Mouse (Mus musculus) mouse embryonic stem cell (cell line): Measurements from ENCODE around the gene Tmem182.

Source experiments
- in situ Hi-C, 2 experiments: fragments of 300-500 bp; cut with MboI; formaldehyde crosslinking; loops; 1 replicate in 1 of 2; 3 replicates in 1 of 2; pipeline ENCODE4 v1.14.3; 2019 to 2020; ENCODE audit warnings: low sequenced_read_pairs in 2 of 2, low pct_unique_long_range_greater_than_20kb in 1 of 2, mixed read lengths in 1 of 2; ENCODE audit not compliant: unreplicated experiment in 1 of 2

Tmem182 gene

DNA sequence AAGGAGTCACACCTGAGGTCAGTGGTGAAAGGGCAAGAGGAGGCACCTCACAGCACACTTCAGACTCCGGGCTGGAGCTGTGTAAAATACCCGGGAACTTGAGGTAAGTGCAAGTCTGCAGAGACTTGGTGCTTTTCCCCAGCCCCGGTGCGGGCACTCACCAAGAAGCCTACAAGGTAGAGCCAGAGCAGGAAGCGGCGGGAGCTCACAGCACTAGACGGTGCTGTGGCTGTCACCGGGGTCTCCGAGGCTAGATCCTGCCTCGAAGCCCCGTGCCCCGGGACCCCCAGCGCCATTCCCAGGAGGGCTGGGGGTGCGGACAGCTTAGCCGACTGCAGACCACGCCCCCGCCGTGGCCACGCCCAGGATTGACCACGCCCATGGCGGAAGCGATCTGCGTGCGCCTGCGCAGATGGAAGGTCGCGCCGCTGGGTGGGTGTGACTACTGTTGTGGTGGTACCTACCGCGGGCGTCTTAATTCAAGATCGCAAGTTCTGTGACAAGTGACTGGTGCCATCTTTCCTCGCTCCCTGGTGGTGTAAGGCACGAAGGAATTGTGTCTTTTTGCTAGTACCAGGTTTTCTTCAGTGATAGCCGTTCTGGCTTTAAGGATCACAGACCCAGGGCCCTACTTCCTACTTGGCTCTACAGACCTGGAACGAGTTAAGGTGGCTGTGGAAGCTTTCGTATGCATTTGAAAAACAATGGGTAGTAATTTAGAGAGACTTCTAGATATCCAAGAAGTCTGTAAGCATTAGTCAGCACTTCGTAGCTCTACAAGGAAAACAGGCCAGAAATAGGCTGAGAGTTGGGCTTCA, 14.9 kb upstream of the Tmem182 start, which contains the start of gene Mfsd9:
Gene Mfsd9 (minus strand): TSS at position 364 of the 818 bp plus-strand sequence.
- in situ Hi-C loops, result no loop called here

DNA sequence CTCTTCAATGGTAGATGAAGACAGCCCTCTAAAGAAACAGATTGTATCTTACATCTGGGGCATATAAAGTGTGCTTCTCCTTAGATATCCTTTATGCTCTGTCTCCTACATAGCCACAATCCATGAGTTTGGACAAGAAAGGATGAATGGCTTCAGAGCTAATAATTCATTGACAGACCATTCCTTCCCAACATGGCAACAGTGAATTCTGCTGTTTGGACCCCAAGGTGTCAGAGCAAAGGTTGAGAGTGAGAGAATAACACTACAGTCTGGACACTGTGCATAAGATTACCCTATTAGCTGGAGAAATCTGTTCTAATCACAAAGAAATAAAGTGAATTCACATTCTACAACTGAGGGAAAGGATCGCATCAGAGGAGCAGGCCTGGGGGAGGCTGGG, 9.9 kb upstream of the Tmem182 start:
- in situ Hi-C loops, result no loop called here

DNA sequence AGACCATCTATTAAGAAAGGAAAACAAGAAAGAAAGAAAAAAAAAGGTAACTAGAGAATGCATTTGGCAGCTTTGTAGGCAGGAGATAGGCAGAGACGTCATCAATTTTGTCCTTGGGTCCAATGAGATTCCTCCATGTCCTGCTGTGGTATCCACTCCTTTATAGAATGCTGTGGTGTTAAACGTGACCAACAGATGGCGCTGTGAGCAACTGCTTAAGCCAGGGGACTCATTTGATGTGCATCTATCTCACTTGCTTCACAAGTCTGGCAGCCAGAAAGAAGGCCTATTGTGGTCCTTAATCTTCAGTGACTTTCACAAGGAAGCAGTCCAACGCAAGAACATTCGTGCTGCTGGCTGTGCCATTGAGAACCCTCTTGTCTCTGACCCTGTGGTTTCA, 8.1 kb upstream of the Tmem182 start:
- in situ Hi-C loops, result no loop called here

DNA sequence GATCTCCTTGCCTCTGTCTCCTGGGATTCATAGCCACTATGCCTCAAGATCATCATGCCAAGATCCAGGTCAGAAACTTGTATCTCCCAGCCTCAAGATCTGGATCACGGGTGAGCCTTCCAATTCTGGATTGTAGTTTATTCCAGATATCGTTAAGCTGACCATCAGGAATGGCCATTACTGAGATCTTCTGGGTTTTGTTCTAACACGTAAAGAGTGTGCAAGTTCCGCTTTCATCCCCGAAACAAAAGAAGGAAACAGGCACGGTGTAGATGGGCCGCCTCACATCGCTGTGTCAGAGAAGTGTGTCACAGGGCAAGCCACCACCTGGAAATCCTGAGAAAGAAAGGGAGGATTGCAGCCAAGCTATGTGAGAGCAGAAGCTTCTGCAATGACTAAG, 6.3 kb upstream of the Tmem182 start:
- in situ Hi-C loops, result no loop called here

DNA sequence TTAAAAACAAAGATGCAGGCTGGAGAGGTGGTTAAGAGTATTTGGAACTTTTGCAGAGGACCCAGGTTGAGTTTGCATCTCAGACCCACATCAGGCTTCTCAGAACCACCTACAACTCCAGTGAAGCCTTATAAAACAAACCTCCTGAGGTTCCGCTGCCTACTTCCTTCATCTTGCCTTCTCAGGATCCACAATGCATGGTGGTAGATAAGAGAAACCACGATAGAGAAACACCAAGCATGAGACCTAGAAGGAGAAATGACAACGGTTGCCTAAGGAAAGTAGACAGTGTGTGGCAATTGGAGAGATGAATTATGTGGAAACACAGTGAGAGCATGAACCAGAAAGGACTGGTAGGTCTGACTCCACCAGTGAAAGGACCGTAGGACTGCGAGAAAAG, 4.5 kb upstream of the Tmem182 start:
- in situ Hi-C loops, result no loop called here

DNA sequence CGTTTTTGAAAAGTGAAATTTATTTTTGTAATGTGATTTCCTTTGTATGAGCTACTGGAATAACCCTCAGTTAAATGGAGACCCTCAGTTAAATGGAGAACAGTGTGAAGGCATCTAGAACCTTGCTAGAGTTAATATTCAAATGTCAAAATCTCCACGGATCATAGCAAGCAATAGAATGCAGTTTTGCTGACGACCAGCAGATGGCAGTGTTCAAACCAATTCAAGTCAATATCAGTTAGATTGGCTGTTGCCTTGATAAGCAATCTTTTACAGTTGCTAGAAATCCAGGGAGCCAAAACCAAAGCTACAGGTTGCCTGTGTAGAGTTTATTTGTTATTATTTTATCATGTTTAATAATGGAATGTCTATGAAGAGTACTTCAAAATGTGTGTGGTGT, 2.6 kb upstream of the Tmem182 start:
- in situ Hi-C loops, result no loop called here

DNA sequence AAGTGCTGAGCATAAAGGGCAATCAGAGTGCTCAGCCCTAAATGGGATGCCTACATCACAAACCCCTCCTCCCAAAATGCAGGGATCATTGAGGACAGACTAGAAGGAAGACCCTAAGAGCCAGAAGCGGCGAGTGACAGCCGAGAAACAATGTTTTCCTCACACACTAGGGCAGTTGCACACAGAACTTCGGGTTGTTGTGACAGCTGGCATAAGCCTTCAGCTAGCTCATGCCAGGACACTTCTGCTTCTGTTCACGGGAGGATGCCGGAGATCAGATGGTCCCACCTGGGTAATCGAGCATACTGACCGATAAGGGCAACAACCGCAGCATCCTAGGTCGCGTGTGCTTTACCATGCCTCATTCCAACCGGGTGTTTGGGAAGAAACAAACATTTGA, 1.3 kb upstream of the Tmem182 start:
- in situ Hi-C loops, result no loop called here

DNA sequence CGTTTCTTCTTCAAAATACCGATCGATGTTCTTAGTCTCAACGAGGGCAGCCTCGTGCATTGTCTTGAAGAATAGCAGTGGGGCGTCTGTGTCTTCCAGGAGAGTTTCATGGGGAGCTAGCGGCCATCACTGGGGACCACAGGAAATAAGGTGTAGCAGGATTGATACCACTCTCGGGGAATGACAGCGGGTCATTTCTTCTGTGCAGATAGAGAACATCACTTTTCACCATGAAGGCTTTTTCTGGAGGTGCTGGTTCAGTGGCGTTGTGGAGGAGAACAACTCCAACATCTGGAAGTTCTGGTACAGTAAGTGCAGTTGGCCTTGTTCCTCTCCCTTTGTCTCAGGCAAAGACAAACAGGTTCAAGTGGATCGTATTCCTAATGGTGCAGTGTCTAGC, 490 bp downstream of the Tmem182 start:
- in situ Hi-C loops, result no loop called here

DNA sequence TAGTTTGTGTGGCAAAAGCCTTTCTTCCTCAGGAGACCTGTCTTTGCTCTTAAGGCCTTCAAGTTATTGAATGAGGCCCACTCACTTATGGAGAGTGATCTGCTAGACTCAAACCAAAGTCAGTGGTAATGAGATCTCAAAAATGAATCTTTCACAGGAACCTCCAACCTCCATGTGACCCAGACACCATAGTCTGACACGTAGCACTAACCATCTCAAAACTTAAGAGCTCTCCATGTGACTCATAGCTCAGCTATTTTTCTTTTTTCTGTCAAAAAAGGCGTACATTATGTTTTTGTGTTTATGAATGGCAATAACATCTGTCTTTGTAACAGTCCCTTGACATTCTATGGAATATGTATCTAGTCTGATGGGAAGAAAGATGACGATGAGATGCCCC, 3.2 kb downstream of the Tmem182 start:
- in situ Hi-C loops, result no loop called here

DNA sequence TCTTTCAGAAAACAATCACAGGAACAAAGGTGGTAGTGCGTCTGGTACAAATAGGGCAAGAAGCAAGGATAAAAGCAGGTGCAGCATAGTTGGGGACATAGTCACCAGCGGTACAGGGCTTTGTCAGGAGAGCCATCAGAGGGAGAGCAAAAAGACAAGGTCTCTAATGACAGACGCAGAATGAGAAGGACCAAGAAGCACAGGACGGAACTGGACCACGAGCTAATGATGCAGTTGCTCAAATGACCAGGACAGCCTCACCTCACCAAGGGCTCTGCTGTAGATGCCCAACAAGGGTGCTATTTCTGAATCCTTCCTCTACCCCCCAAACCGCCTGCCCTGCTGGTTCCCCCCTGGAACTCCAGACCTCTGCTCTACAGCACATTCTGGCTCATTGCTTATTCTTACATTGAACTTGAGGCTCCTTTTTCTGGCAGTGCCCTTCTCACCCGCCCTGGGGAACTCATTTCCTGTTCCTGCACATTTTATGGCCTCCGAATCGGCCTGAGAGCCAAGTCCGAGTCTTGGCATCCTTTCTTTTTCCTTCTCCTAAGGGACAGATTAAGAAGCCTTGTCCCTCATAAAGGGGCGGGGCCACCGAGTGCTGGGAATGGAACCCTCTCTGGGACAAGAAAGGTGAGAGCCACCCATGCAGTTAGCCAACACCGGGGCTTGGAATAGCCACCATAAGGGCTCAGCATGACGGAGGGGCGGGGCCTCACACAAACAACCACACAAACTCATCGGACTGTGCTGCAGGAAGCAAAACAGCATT, 9.9 kb downstream of the Tmem182 start:
- in situ Hi-C loops, result no loop called here

DNA sequence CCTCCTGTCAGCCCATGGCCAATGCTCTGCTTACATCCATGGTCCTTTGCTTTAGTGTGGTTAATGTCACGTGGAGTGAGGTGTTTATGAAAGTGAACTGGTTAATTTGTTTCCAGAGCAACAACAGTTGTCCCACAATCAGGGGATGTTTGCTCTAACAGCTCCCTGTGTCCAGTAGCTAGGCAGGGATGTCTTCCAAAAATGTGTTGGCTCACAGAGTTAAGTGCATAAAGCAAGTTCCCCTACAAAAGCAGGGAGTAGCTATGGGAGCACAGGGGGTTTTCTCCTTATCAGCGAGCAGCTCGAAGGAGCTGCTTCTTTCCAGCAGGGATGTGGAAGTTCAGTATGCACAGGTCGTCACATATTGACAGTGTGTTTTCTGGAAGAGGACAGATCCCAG, 19.1 kb downstream of the Tmem182 start:
- in situ Hi-C loops, result no loop called here

DNA sequence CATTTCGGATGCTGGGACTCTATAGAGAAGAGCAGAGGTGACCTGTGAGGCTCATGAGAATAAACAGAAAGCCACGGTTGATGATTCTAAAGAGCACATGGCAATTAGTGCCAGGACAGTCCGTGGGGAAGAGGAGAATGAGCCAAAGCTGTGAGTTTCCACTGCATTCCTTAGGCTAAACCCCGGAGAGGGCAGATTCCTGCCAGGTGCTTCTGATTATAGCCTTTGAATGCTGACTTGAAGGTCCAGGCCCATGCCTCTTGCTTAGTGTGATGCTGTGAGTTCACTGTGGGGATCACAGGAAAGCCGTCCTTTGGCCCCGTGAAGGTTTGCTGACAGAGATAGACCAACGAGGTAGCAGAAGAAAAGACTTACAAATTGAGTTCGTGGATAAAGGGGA, 19.5 kb downstream of the Tmem182 start:
- in situ Hi-C loops, result no loop called here

DNA sequence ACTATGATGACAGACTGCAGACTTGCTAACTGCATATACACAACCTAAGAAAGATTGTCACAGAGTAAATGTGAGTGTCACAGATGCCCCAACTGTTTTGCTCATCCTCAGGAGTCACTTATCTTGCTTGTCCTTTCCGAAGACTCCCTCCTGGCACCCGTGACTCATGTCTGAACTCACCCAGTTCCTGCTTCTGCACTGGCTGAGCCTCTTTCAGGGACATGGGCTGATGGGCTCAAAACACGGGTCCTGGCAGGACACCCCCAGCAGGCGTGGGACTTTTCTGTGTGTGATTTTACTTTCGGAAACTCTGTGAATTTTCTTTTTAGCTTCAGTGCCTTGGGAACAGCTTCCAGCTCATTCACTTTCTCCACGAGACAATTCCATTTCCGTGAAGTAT, 20.4 kb downstream of the Tmem182 start:
- in situ Hi-C loops, result no loop called here

DNA sequence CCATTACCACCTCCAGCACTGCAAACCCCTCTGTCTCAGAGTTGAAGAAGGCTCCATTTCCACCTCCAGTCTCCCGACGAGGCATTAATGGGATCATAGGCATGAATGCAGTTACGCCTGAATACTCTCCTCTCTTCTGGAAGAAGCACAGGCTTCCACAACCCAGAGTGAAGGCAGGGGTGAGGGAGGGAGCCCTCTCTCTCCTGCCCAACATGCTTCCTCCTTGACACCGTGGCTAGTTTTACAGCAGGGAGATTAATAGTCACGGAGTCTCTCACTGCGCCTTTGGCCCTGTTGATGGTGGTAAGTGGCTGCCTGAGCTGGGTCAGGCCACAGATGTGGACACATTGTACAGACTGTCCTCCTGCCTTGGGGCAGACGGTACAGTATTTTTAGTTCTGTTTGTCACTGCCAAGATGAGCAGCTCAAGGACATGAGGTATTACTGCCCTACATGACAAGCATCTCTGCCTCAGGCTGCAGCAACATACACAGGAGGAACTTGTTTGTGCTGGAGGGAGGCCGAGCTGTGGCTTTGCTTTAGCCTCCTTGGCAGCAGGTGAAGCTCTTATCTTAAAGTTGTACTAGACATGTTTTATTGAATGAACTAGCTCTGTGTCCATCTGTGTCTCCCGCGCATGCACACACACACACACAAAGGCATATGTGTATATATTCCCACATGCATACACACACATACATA, 24.0 kb downstream of the Tmem182 start:
- in situ Hi-C loops, result no loop called here

DNA sequence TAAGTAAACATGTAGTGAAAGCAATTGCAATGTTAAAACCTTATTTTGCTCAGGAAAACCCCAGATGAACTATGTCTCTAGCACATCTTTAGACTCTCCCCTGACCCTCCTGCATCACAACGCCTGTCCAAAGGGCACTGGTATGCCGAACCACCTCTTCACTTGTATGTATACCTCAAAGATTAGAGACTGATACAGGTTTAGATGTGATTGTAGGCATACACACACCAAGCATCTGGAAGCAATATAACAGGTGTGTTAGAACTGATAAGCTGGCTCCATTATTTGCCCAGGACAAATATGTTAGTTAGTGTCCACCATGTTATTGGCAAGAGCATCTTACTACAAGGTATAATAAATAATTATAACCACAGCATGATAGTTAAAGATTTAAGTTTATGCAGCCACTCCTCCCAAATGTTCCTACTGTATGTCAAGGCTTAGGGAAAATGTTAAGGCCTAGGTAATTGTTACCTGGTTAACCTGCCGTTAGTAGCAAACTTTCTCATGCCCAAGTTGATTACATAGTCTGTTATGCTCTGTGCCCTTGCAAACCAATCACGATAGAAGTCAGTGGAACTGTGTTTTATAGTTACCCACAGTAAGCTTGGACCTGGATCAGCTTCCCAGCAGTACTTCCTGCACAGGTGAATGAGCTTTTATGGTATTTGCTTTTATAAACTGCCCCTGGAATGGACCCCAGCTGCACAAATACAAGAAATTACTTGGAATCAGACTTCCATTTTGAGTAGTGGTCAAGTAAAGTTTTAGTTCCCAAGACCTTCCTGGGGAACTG, 25.5 kb downstream of the Tmem182 start:
- in situ Hi-C loops, result no loop called here

DNA sequence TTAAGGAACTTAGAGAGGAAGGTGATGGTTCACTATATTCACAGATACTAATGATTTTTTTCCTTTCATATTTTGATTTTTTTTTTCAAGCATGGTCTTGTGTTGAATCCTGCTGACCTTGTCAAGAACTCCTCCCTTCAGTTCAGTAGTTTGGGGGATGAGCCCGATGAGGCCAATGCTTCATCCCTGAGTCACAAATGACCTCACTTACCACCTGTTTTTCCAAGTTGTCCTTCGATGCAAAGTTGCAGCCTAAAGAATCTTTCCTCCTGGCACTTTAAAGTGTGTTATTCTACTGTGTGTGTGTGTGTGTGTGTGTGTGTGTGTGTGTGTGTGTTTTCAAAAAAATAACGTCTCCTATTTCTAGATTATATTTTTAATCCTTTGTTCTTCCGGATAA, 30.1 kb downstream of the Tmem182 start:
- in situ Hi-C loops, result no loop called here

DNA sequence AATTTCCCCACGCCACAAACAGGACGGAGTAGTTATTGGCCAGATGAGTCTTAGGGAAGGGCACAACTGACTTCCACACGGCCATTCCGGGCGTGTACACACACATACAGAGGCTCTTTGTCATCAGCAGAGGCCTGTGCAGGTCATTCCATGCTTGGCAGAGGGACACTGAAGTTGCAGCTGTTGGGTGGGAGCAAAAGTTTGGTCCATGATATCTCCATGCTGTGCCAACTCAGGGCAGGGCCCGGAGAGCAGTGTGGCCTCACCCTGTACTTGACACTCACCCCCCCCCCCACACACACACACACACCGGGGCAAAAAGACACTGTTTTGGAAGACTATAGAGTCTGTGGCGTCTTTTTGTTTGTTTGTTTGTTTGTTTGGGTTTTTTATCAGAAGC, 35.2 kb downstream of the Tmem182 start:
- in situ Hi-C loops, result no loop called here

DNA sequence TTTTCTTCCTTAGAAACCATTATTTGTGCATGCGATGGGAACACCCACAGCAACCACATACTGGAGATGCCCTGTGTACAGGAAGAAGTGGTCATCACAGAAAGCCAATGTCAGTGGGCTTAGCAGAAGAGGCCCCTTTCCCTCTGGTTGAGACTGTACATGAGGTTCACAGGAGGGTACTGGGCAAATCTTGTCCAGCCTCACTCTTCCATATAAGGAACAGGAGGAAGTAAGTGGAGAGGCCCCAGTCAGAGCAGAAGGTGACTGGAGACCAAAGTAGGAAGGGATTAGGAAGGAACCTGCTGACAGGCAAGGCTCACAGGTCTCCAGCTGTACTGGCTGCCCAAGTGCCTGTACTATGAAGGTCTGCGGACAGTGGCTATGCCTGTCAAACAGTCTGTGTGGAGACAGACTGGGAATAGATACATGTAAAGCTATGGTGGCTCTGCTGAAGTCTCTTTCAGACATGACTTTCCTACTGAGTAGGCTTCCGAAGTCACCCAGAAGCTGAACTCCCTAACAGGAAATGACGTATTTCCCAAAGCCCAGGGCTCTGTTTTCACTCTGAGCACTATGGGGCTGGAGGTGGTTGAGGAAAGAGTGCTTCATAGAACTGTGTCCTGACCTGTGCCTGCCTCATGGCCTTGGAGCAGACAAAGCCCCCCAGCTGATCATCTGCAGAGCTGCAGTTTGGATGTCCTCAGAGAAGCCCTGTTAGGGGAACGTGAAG, 35.8 kb downstream of the Tmem182 start:
- in situ Hi-C loops, result no loop called here
